Mouse (Mus musculus): ENCODE results near the gene Chst10. TPM values are rescaled to one million over a fixed set of nuclear protein-coding genes. Genes with fewer than 3 reads are reported as not detected.

Chst10 gene
- 0.69 and 1.1 TPM in 2 replicates for polyA plus RNA-seq (2012; rRNA removed)

GRCm38 (mm10) chr1:38897431-38898248 is at the start of gene Chst10:
Chst10 (minus strand) TSS chr1:38898161.
- 1% methylated on average over 67 of the region's 67 CpGs for WGBS
- no peak for DNase-seq (ENCODE audit: low read depth, low spot score)

- DNase-seq (ENCODE audit: low read depth, low spot score), result no peak
- WGBS, result 6% methylated on average over 5 of the region's 5 CpGs
Measured at GRCm38 (mm10) chr1:38939608-38940007, 41.6 kb upstream of the Chst10 start.

DNA sequence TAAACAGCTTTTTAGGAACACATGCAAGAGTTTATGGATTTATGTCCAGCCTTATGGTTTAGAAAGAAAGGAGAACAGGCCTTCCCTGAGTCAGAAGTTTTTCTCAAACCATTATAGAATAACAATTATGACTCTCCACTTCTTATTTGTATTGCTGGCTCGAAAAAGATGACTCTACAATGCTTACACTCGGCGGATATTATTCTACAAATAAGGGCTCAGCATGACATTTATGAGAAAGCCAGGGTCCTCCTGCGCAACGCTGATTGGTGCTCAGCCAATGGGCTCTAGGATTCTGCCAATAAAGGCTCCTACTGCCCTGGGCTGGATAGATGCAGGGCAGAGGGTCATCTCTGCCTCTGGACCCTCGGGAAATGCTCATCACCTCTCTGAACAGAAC is 40.9 kb upstream of the Chst10 start, which contains the start of gene Nms:
Nms (plus strand) TSS at position 301 of the 400 bp plus-strand sequence.
- WGBS, result 62% methylated on average over 6 of the region's 6 CpGs
- DNase-seq (ENCODE audit: low read depth, low spot score), result no peak

DNA sequence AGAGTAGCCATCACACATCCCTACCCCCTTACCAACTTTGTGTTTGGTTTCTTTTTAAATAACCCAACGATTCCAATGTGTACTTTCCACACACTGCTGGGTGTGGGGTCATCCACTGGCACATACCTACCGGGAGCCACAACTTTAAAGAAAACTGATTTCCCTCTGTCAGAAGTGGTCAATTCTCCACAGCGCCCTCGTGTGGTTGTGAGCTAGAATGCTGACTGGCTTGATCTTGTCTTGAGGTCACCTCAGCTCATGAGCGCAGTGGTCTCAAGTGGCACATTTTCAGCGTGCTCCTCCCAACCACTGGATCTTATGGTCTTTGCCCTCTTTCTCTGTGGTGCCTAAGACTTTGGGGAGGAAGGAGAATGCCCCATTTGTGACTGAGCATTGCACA is 38.8 kb upstream of the Chst10 start:
- WGBS, result 17% methylated on average over 6 of the region's 6 CpGs
- DNase-seq (ENCODE audit: low read depth, low spot score), result peak; percentile 16

- DNase-seq (ENCODE audit: low read depth, low spot score), result no peak
- WGBS, result 32% methylated on average over 5 of the region's 5 CpGs
Measured at GRCm38 (mm10) chr1:38934668-38935067, 36.7 kb upstream of the Chst10 start.

DNA sequence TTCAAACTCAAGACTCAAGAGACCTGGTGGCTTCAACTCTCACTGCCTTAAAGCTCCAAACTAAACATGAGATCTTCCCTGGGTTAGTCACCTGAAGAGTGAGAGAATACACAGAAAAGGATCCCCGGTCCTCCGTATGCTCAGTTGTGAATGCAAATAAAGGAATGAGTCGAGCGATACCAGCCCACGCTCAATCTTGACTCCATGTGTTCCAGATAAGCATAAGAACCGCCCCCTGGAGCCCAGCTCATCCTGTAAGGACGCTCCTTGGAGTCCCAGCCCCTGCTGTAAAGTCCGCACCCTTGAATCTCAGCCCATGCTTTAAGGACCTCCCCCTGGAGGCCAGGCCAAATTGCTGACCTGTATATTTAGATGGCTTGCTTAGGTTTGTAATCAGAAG is 32.8 kb upstream of the Chst10 start:
- DNase-seq (ENCODE audit: low read depth, low spot score), result no peak
- WGBS, result 30% methylated on average over 8 of the region's 8 CpGs

GRCm38 (mm10) chr1:38929468-38929867 is 31.5 kb upstream of the Chst10 start:
- no peak for DNase-seq (ENCODE audit: low read depth, low spot score)
- WGBS, result 73% methylated on average over 4 of the region's 4 CpGs

DNA sequence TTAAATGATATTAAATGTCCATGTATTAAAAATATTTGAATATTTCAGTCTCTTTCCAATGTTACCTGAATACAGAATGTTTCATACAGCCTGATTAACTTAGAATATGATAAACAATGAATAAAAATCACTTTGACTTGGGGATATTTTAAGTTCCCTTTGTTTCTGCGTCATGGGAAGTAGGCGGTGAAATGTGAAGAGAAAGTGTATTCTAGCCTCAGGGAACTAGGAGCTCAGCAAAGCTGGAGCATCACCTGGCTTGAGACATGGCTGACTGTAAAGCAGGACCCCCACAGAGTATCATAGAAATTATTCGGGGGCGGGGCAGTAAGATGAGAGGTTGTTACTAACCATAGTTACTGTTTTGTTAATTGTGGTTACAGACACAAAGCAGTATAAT is 31.0 kb upstream of the Chst10 start:
- DNase-seq (ENCODE audit: low read depth, low spot score), result no peak
- WGBS, result 85% methylated on average over 4 of the region's 4 CpGs

GRCm38 (mm10) chr1:38903985-38904384 is 6.0 kb upstream of the Chst10 start:
- DNase-seq (ENCODE audit: low read depth, low spot score), result no peak
- WGBS, result 71% methylated on average over 2 of the region's 2 CpGs

GRCm38 (mm10) chr1:38902571-38902970 is 4.6 kb upstream of the Chst10 start:
- 26% methylated on average over 5 of the region's 5 CpGs for WGBS
- DNase-seq (ENCODE audit: low read depth, low spot score), result no peak

DNA sequence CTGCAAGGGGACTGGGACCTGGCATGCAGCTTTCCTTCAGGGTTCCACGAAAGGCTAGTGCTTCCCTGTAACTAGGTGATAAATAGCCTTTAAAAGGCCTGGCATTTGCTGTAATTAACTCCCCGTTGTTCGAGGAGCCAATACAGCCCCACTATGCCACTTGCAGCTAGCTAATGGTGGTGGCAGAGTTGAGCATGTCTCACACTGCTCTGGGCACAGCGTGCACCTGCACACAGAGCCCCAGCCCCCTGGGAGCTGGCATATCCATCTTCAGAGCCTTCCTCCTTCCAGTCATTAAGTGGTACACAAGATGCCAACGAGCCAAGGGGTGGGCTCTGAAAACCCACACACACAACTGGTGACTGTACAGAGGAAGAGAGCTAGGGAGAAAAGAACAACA is 4.9 kb downstream of the Chst10 start:
- 69% methylated on average over 5 of the region's 5 CpGs for WGBS
- no peak for DNase-seq (ENCODE audit: low read depth, low spot score)

DNA sequence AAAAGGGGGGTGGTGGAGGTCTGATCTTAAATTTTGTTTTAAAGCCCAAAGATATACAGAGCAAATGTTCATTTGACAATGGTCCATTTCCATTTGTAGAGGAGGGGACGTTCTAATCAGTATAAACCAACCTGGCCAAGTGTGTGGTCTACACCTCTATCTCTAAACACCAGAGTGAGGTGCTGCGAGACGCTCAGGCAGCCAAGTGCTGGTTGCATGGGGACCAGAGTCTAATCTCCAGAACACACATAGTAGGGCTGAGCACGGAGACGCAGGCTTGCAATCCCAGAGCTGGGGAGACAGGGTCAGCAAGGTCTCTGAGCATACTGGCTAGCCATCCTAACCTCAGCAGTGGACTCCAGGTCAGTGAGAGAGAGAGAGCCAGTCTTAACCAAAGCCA is 6.5 kb downstream of the Chst10 start:
- DNase-seq (ENCODE audit: low read depth, low spot score), result no peak
- WGBS, result 90% methylated on average over 5 of the region's 5 CpGs

DNA sequence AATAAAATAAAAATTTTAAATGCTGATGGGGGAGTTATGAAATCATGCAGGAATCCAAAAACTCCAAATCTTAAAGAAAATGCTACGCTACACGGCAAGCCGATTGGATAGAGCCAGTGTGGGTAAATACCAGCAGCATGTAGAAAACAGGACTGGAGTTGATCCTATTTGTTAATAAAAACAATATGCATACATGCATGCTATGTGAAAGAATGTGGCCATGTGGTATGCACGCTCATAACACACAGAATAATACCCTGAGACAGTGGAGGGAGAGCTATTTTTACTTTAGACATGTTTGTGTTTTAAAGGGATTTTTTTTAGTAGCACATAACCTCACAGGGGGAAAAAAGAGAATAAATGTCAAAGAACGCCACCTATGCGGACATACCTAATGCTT is 9.2 kb downstream of the Chst10 start:
- 91% methylated on average over 6 of the region's 6 CpGs for WGBS

GRCm38 (mm10) chr1:38887011-38887410 is 10.9 kb downstream of the Chst10 start:
- DNase-seq (ENCODE audit: low read depth, low spot score), result no peak
- WGBS, result 35% methylated on average over 6 of the region's 6 CpGs

More for the DNA sequence above, 9.2 kb downstream of the Chst10 start:
- DNase-seq (ENCODE audit: low read depth, low spot score), result no peak

DNA sequence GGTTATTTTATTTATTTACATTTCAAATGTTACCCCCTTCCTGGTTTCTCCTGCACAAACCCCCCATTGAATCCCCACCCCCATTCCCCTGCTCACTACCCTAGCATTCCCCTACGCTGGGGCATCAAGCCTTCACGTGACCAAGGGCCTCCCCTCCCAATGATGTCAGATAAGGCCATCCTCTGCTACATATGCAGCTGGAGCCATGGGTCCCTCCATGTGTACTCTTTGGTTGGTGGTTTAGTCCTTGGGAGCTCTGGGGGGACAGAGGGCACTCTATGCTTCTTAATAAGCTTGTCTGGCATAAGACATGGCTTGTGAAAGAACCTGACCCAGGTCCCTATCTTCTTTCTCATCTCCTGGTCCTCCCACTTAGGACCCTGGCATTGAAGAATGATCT is 11.4 kb downstream of the Chst10 start:
- no peak for DNase-seq (ENCODE audit: low read depth, low spot score)
- 77% methylated on average over 2 of the region's 2 CpGs for WGBS

GRCm38 (mm10) chr1:38885956-38886355 is 12.0 kb downstream of the Chst10 start:
- DNase-seq (ENCODE audit: low read depth, low spot score), result no peak
- WGBS, result 55% methylated on average over 2 of the region's 2 CpGs

GRCm38 (mm10) chr1:38883766-38884165 is 14.2 kb downstream of the Chst10 start:
- 56% methylated on average over 9 of the region's 9 CpGs for WGBS
- no peak for DNase-seq (ENCODE audit: low read depth, low spot score)

DNA sequence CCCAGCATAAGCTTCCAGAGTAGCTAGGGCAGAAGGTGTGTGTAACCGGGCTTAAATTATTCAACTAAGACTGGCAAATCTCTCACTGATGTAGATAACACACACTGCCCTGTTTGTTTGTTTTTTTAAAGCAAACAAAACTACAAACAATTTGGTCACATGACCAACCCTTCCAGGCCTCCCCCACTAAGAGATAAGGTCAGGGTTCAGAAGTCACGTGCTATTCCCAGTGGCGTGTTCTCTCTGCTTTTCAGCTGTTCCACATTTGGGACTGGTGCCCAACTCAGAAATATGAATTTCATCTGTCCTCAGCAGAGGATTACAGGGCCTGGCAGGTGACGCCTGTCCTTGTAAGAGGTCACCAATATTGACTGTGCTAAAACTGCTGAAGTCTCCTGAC is 15.2 kb downstream of the Chst10 start:
- no peak for DNase-seq (ENCODE audit: low read depth, low spot score)

GRCm38 (mm10) chr1:38881366-38881765 is 16.6 kb downstream of the Chst10 start:
- WGBS, result 44% methylated on average over 4 of the region's 4 CpGs
- DNase-seq (ENCODE audit: low read depth, low spot score), result no peak

More for the DNA sequence above, 15.2 kb downstream of the Chst10 start:
- 78% methylated on average over 4 of the region's 4 CpGs for WGBS

DNA sequence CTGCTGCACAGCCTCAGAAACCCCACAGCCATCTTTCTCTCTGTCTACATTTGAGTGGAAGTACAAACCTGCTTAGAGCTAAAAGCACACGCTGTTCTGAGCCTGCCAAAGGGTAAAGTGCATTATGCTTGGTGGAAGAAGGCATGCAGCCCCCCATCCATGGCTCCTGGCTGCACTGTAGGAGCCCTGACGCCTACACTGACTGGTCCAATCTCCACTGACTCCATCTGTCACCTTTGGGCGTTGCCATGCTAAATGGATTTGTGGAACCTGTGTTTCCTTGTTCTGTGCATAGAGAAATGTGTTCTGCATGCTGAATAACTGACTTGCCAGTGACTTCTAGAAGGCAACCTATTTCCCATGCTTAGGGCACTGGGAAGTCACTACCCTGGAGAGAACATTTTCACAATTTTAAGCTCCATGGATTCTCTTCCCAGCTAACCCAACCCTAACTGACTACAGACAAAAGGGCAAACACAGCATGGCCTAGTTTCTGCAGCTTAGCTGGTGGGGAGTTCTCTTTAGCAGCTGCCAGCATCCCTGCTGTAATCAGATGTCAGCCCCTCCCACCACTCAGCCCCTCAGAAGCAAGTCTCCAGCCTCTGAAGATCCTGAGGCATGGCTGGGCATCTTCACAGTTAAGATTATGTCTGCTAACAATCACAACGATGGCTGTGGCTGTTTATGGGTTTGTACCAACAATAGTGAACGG is 21.1 kb downstream of the Chst10 start:
- DNase-seq (ENCODE audit: low read depth, low spot score), result no peak
- WGBS, result 63% methylated on average over 5 of the region's 5 CpGs

GRCm38 (mm10) chr1:38873911-38874310 is 24.1 kb downstream of the Chst10 start:
- WGBS, result 47% methylated on average over 5 of the region's 5 CpGs

More at GRCm38 (mm10) chr1:38873911-38874310, 24.1 kb downstream of the Chst10 start:
- no peak for DNase-seq (ENCODE audit: low read depth, low spot score)

Measured in large intestine, adult 2 months (tissue).